Mouse (Mus musculus) kidney, embryonic 16.5 days (tissue): ENCODE data around the gene Krt26. TPM values are rescaled to one million over a fixed set of nuclear protein-coding genes. Genes with fewer than 3 reads are reported as not detected.

Experiments used
- ATAC-seq: fragments of 200-750 bp; cut with Nextera tagmentation; 2 replicates; pipeline ENCODE4 v1.8.0; 2017; ENCODE audit warnings: moderate TSS enrichment; ENCODE audit not compliant: low FRiP score, low TSS enrichment
- H3K27ac ChIP-seq: fragments of 300-500 bp; sonication (generic); 2 replicates; pipeline ENCODE4 v1.5.1; 2014; ENCODE audit warnings: low read length
- H3K27me3 ChIP-seq: fragments of 300-500 bp; sonication (generic); 2 replicates; pipeline ENCODE4 v1.6.1; 2014; ENCODE audit warnings: low read length, control low read depth, mixed read lengths; ENCODE audit not compliant: insufficient read depth
- H3K36me3 ChIP-seq: fragments of 300-500 bp; sonication (generic); 2 replicates; pipeline ENCODE4 v1.6.1; 2014; ENCODE audit warnings: low read length, control low read depth, mixed read lengths; ENCODE audit not compliant: insufficient read depth
- H3K4me1 ChIP-seq: fragments of 300-500 bp; sonication (generic); 2 replicates; pipeline ENCODE4 v1.6.1; 2014; ENCODE audit warnings: low read length, control low read depth, mixed read lengths; ENCODE audit not compliant: insufficient read depth
- H3K4me2 ChIP-seq: fragments of 300-500 bp; sonication (generic); replicated peaks from 2 replicates; pipeline ENCODE4 v1.6.1; 2014; ENCODE audit warnings: low read depth, low read length
- H3K4me3 ChIP-seq: fragments of 300-500 bp; sonication (generic); 2 replicates; pipeline ENCODE4 v1.5.1; 2014; ENCODE audit warnings: mild to moderate bottlenecking, low read length
- H3K9ac ChIP-seq: fragments of 300-500 bp; sonication (generic); replicated peaks from 2 replicates; pipeline ENCODE4 v1.6.1; 2014; ENCODE audit warnings: low read length
- H3K9me3 ChIP-seq: fragments of 300-500 bp; sonication (generic); 2 replicates; pipeline ENCODE4 v1.6.1; 2016; ENCODE audit warnings: low read length, control low read depth
- WGBS: fragments of 180-500 bp; shearing (Covaris S2); extraction: QIAGEN DNeasy Blood & Tissue Kit; methylation state at CpG from one replicate; pipeline ENCODE4 v1.1.7; 2014; 5-methylcytosine and 5-hydroxymethylcytosine counted together
- polyA plus RNA-seq: library from polyadenylated mRNA; unstranded; fragments of >200 nt; fragmentation: Nextera tagmentation; extraction: Ambion mirVana; gene quantifications from 2 replicates; pipeline ENCODE4 v1.2.1, GENCODE M21; 2015

Krt26 gene
- polyA plus RNA-seq, 1 experiment from 2014 or later: not detected

DNA sequence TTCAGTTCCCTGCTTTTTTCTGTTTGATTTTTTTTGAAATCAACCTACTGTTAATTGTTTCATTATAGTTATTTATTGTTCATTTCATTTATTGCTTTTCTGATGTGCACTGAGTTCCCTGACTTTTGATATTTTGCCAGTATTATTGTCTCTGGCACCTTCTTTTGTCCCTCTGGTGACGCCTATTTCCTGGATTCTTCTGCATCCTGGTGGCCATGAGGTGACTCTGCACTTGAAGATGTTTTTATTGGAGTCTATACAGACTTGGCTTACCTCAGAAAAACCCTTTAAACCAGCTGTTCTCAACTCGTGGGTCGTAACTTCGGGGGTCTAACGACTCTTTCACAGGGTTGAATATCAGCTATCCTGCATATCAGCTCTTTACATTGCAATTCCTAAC, 42.7 kb downstream of the Krt26 start:
- ATAC-seq: no peak
- H3K4me3 ChIP-seq: no peak overlapping the region
- no peaks in the 10 kb centered on the region for H3K4me1 ChIP-seq
- no peak overlapping the region for H3K9ac ChIP-seq
- H3K4me2 ChIP-seq: no peak overlapping the region
- H3K27ac ChIP-seq: no peak overlapping the region
- H3K36me3 ChIP-seq: no peaks in the 10 kb centered on the region
- no peaks in the 10 kb centered on the region; the same call in 1 of the 2 replicates for H3K27me3 ChIP-seq
- 36% methylated on average over 5 of the region's 5 CpGs for WGBS
- H3K9me3 ChIP-seq: no peaks in the 10 kb centered on the region

DNA sequence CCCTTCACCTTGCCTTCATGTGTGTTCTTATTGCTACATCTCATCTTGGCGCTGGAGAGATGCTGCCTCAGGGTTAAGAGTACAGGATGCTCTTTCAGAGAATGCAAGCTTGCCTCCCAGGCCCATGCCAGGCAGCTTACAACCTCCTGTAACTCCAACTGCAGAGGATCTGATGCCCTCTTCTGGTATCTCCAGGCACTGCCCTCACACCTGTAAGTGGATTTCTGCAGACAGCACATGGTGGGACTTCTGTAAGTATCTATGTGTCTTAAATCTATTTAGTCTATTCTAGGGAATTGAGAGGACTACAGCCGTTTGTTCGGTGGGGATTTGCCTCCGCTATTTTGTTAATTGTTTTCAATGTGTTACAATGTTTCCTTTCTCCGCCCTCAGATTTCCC, 44.9 kb downstream of the Krt26 start:
- Histone ChIP-seq H3K4me1 (no peaks in the 10 kb centered on the region), H3K27me3 (no peaks in the 10 kb centered on the region; the same call in 1 of the 2 replicates), H3K4me3 (no peak overlapping the region), H3K27ac (no peak overlapping the region), H3K9ac (no peak overlapping the region), H3K9me3 (no peaks in the 10 kb centered on the region), H3K4me2 (no peak overlapping the region), H3K36me3 (no peaks in the 10 kb centered on the region)
- ATAC-seq: no peak
- 64% methylated on average over 5 of the region's 5 CpGs for WGBS

DNA sequence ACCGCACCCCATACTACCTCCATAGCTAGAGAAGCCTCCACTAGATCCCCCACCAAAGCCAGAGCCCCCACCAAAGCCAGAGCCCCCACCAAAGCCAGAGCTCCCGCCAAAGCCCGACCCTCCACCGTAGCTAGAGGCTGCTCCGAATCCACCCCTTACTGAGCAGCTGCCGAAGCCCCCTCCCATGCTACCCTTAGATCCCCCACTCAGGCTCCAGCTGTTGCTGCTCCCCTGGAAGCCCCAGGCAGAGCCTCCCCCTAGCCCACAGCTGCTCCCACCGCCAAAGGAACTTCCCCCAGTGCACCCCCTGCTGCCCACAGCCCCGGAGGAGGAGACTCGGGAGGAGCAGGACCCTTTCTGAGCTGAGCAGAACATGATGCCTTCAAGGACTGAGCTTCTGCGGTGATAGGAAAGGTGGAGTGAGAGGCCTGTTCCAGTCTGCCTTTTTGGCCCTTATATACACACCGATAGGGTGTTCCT, 52.9 kb downstream of the Krt26 start, which contains the start of gene Krt24:
Gene Krt24 (minus strand): TSS at position 430 of the 480 bp plus-strand sequence.
- Histone ChIP-seq H3K4me2 (no peak within 1 kb of the TSS), H3K9ac (no peak within 1 kb of the TSS), H3K27ac (no peak within 1 kb of the TSS), H3K4me3 (no peak within 1 kb of the TSS), H3K4me1 (no peaks in the 10 kb centered on the region), H3K36me3 (no peaks in the 10 kb centered on the region), H3K9me3 (no peaks in the 10 kb centered on the region), H3K27me3 (no peaks in the 10 kb centered on the region)
- WGBS: 45% methylated on average over 11 of the region's 11 CpGs
- no peak for ATAC-seq

DNA sequence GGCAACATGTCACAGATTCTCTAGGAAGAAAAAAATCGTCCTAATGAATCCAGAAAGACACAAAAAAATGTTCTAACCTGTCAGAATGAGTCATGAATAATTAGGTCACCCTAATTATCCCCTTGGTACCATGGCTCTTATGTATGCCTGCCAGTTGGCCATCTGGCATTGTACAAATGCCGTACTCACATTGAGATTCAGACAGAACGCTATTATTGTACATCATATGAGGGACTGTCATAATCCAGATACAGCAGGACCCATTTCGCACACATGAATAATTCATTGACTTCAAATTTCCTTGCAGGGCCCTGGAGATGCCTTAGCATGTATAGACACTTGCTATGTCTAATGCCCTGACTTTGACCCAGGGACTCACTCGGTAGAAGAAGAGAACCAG, 53.8 kb downstream of the Krt26 start:
- Histone ChIP-seq H3K9me3 (no peaks in the 10 kb centered on the region), H3K27ac (no peak overlapping the region), H3K36me3 (no peaks in the 10 kb centered on the region), H3K4me1 (no peaks in the 10 kb centered on the region), H3K27me3 (no peaks in the 10 kb centered on the region), H3K9ac (no peak overlapping the region), H3K4me3 (no peak overlapping the region), H3K4me2 (no peak overlapping the region)
- WGBS: 88% methylated on average over 5 of the region's 5 CpGs
- ATAC-seq: no peak

DNA sequence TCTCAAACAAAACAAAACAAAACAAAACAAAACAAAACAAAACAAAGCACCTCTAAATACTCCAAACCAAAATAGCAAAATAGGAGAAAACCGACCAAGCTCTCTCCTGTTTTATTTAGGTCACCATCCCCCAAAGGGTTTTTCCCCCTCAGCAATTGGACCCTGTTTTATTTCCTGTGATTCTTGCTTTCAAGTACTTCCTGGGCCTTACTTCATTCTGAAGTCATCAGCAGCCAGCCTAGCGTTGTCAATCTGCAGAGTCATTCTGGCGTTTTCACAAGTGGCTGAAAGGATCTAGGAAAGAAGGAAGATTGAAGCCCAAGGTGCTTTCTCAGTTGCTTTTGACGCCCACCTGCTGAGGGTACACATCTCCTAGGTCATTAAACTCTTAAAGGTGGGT, 54.4 kb downstream of the Krt26 start:
- WGBS: 44% methylated on average over 4 of the region's 4 CpGs
- no peak overlapping the region for H3K27ac ChIP-seq
- ATAC-seq: no peak

DNA sequence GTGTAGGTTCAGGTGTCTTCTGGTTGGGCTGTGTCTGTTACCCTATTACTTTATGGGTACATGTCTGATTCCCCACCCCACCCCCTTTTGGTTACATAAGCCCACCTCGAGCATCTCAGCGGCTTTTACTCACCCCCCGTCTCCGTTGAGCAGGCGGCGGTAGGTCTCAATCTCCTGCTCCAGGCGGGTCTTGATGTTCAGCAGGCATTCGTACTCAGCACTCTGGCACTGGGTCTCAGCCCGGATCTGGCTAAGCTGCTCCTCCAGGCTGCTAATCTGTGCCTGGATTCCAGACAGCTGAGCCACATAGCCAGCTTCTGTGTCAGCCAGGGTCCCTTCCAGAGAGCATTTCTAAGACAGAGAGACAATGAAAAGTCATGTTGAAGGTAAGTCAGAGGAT, 56.6 kb downstream of the Krt26 start:
- Histone ChIP-seq H3K36me3 (no peaks in the 10 kb centered on the region), H3K27me3 (no peaks in the 10 kb centered on the region), H3K9ac (no peak overlapping the region), H3K9me3 (no peaks in the 10 kb centered on the region), H3K27ac (no peak overlapping the region), H3K4me2 (no peak overlapping the region), H3K4me3 (no peak overlapping the region), H3K4me1 (no peaks in the 10 kb centered on the region)
- 85% methylated on average over 9 of the region's 9 CpGs for WGBS
- ATAC-seq: no peak

More for the DNA sequence above, 54.4 kb downstream of the Krt26 start:
- no peaks in the 10 kb centered on the region for H3K27me3 ChIP-seq
- H3K4me3 ChIP-seq: no peak overlapping the region
- no peaks in the 10 kb centered on the region for H3K9me3 ChIP-seq
- no peaks in the 10 kb centered on the region for H3K4me1 ChIP-seq
- H3K4me2 ChIP-seq: no peak overlapping the region
- H3K36me3 ChIP-seq: no peaks in the 10 kb centered on the region
- H3K9ac ChIP-seq: no peak overlapping the region

DNA sequence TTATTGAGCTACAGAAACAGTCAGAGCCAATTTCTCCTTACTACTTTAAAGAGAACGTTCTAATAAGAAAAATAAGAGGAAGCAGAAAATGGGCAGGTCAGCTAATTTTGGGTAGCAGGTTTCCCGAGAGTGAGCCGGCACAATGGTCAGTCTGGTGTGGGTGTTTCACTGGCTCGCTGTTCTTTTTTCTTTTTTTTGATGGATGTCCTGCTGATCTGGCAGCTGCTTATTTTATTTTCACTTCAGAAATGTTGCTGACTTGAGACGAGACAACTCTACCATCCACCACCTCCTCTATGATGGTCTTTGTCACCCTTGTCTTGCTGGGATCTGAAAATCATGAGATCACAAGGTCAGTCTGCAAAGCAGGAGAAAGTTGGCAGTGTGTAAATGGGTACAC, 57.8 kb downstream of the Krt26 start:
- WGBS: 72% methylated on average over 5 of the region's 5 CpGs
- Histone ChIP-seq H3K27ac (no peak overlapping the region), H3K4me3 (no peak overlapping the region), H3K27me3 (no peaks in the 10 kb centered on the region), H3K4me1 (no peaks in the 10 kb centered on the region), H3K9me3 (no peaks in the 10 kb centered on the region), H3K4me2 (no peak overlapping the region), H3K36me3 (no peaks in the 10 kb centered on the region), H3K9ac (no peak overlapping the region)
- no peak for ATAC-seq

Other genes starting within 250 kb of the Krt26 start
- 0.17 and 0.22 TPM in 2 replicates for gene Tns4, start 248.7 kb downstream of the Krt26 start, polyA plus RNA-seq
- 0.19 and 0.41 TPM in 2 replicates for gene Ccr7, start 182.9 kb downstream of the Krt26 start, polyA plus RNA-seq
- 260 and 277 TPM in 2 replicates for gene Smarce1, start 106.9 kb downstream of the Krt26 start, polyA plus RNA-seq
- 0.26 and 0.31 TPM in 2 replicates for gene Krt222, start 93.9 kb downstream of the Krt26 start, polyA plus RNA-seq
- gene Krt24, start 52.7 kb downstream of the Krt26 start, polyA plus RNA-seq: not detected in 2 replicates
- not detected in 2 replicates for gene Krt25, start 15.0 kb downstream of the Krt26 start, polyA plus RNA-seq
- not detected in 2 replicates for gene Krt27, start 13.1 kb upstream of the Krt26 start, polyA plus RNA-seq
- gene Krt28, start 36.9 kb upstream of the Krt26 start, polyA plus RNA-seq: 0.12 and 0.35 TPM in 2 replicates
- gene Krt10, start 51.4 kb upstream of the Krt26 start, polyA plus RNA-seq: 18.4 and 20.7 TPM in 2 replicates
- 0.09 TPM in 2 replicates for gene Krt12, start 84.3 kb upstream of the Krt26 start, polyA plus RNA-seq
- gene Krt20, start 100.2 kb upstream of the Krt26 start, polyA plus RNA-seq: 1.5 and 1.8 TPM in 2 replicates
- gene Krt23, start 155.2 kb upstream of the Krt26 start, polyA plus RNA-seq: 22.2 and 22.3 TPM in 2 replicates
- gene Krt39, start 183.4 kb upstream of the Krt26 start, polyA plus RNA-seq: 0.21 and 0.60 TPM in 2 replicates
- not detected in 2 replicates for gene Krt40, start 205.2 kb upstream of the Krt26 start, polyA plus RNA-seq
- not detected in 2 replicates for gene Krtap3-3, start 212.9 kb upstream of the Krt26 start, polyA plus RNA-seq
- not detected in 2 replicates for gene Krtap3-2, start 218.9 kb upstream of the Krt26 start, polyA plus RNA-seq
- gene Gm11939, start 221.5 kb upstream of the Krt26 start, polyA plus RNA-seq: not detected in 2 replicates
- gene Krtap3-1, start 228.7 kb upstream of the Krt26 start, polyA plus RNA-seq: not detected in 2 replicates
- not detected in 2 replicates for gene Krtap1-5, start 243.1 kb upstream of the Krt26 start, polyA plus RNA-seq
- gene Krtap1-4, start 245.7 kb upstream of the Krt26 start, polyA plus RNA-seq: not detected in 2 replicates